Mouse (Mus musculus) kidney, postnatal 10 days (tissue): ENCODE data around the gene Nfam1.

Source experiments
- DNase-seq: peaks from one replicate; pipeline ENCODE4 v3.0.0; 2021; ENCODE audit warnings: mixed read lengths

Nfam1 gene

DNA sequence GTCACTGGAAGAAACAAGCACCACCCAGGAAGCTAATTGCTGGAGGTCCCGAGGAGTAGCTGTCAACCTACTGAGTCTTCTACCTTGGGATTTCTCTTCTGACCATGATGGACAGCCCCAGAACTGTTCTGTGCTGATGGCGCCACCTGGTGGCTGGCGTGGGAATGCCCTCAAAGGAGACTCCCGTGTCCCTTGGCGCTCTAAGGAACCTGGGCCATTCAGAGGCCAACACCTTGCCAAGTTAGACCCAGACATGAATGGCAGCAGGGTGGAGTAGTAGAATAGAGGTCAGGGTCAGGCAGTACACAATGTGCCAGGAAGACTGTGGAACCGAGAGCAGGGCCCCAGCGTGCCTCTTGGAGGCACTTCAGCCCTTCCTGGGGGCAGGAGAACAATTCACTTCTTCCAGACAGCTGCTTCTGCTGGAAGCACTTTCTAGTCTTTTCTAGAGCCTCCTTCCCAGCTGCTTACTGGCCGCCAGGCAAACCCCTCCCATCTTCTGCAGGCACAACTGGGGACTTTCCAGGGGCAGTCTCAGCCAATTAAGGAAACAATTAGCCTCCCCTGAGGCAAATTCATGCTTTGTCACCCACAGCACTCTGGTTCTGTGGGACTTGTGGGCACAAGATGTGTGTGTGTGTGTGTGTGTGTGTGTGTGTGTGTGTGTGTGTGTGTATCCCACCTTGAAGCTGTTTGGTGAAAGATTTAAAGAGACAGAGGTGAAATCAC, 4.8 kb upstream of the Nfam1 start:
- peak; percentile 95 for DNase-seq

DNA sequence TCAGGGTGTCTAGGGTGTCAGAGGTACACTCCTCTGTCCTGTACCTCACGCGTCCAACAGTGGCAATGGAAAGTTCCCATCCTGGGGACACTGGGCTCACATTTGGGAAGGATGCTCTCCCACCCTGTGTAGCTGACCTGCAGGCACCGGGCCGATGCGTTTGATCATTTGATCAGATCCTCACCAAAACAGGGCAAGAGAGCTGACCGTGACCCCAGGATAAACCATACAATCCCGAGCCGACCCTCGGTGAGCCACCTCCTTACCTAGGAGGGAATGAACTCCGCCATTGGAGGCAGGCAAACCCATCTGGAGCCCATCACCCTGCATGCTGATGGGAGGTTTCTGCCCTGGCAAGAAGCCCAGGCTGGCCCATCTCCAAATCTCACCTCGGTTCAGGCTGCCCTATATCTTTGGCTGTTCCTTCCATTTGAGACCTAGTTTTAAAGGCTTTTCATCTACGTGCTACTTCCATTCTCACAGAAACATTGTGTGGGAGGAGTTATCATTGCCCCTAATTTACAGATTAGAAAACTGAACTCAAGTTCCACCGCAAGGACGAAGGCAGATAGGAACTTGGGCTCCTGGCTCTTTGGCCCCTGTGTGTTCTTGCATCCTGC, 3.9 kb upstream of the Nfam1 start:
- DNase-seq = peak; percentile 78

DNA sequence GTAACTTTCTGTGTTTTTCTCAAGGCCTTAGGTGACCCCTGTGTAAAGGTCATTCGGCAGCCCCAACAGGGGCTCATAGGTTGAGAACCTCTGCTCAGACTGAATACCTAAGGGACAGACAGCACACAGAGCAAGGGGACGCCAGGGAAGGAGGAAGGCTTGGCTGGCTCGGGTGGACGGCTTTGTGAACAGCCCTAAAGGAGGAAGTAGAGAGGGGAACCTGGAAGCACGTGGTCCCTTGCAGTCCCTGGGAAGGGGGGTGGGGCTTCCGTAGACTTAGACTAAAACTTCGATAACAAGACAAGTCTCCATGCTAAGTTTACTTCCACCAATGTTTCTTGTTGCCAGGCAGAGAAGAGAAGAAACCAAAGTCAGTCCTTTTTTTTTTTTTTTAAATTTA, 3.0 kb upstream of the Nfam1 start:
- peak; percentile 44 for DNase-seq

DNA sequence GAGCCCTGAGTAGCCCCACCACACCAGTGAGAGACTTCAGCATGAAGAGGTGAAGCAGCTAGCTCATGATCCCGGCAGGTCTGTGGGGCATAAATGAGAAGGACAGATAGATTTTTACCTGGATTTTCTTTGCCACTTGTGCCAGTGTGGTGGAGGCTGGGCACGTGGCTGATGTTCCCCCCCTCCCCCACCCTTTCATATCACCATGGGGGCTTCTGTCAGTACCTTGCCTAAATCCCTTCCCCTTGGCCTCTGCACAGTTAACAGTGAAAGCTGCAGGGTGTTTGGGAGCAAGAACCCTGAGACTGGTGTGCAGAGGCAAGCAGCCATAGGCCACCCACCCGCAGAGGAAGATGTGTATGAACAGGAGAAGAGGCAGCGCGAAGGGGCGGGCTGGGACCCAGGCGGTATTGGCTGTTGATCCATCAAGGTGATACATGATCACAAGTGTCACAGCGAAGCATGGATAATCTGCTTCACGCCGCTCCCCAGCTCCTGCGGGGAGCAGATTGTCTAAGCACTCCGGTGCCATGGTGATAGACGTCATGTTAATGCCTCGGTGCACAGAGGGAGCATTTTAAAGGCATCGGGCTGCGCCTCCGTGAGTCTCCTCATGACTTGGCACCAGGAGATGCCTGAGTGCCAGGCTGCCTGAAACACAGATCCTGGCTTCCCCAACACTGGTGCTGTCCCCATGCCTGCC, 1.3 kb upstream of the Nfam1 start:
- DNase-seq = no peak

DNA sequence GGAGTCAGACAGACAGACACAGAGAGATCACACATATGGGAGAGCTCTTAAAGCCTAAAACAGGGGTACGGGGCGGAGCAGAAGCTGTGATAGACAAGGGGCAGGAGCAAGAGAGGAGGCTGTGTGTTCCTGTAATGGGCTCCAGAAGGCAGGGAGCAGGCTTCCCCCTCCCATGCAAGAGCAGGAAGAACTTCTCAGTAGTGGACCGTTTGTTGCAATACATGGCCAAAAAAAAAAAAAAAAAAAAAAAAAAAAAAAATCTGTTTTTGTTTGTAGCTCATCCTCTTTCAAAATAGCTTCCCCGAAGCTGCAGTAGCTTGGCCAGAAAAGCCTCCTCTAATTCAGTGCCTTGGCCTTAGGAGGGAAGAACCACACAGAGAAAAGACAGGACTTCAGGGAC, 2.2 kb downstream of the Nfam1 start:
- peak; percentile 29 for DNase-seq

DNA sequence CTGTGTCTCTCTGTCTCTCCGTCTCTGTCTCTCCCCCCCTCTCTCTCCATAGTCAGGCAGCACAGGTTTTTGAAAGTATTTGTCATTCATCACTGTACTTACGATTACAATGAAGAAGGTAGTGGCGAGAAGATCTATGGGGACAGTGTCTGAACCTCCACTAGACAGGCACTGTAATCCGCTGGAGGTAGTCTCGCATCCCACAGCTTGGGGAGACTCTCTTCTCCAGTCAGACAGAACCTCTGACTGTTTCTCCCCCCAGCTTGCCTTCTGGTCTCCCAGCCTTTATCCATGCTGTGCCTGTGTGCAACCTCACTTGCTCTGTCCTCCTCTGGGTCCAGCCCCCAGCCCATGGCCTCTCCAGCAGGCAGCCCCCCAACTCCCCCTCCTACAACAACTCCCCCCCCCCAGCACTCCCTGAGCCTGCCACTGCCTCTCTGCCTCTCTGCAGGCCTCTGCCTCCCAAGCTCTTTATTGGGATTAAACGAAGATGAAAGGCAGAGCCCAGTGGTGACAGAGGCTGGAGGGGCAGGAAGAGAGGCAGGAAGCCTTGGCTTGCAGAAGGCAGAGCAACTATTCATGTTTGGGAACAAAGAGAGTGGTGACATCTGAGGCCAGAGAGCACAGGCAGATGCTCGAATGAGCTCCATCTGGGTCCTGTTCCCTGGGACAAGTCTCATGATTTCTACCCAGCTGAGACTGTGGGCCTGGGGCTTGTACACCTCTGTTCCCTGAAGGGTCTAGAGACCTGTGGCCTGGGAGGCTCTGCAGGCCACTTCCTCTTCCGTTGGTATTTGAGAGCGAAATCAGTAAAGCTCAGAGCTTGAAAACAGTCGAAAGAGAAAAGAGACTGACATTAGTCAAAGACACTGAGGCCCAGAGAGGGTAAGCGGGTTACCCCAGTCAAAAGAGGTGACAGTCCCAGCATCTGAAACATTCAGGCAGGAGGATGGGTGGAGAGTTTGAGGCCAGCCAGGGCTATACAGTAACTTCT, 3.1 kb downstream of the Nfam1 start:
- DNase-seq = peak; percentile 30

DNA sequence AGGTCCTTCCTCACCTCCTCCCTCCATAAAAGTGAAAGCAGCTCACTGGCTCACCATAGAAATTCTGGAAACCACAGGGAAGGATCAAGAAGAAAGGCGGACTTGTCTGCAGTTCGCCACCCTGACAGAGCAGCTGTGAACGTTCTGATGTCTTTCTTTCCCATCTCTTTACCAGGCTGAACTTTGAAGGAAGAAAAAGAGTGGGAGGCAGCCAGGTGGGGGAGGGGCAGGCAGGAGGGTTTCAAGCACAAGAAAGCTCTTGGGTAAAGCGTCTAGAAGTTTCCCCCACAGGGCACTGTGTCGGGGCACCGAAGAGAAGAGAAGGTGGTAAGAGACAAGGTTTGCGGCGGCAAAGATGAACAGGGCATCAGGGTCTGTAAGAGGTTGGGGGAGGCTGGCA, 7.0 kb downstream of the Nfam1 start:
- no peak for DNase-seq

DNA sequence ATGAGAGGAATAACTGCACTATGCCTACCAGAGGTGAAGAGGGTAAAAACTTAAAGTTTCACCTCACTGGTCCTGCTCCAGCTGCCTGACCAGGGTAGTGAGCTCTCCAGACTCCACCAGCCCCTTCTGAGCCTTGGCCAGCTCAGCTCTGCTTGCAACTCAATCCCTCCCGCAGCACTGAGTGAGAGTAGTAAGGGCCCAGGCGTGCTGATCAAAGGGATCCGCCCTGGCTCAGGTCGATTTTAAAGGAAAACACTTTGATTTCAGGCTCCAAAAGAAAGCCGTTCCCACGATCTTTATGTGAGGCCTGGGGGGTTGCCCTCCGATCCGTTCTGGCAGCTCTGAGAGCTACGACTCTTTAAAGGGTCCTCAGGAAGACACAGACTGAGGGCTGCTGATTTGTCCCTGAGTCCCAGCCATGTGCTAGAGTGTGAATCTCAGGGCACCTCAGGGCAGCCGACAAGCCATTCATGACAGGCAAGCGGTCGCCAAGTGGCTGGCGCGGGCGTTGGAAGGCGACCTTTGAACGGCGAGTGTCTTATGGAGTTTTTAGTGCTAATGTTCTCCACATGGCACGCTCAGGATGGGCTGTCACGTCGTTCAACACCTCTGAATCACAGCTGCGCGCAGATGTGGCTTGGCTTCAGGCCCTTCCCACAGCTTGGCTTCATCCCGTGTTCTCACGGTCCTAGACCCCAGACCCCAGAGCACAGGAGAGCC, 7.9 kb downstream of the Nfam1 start:
- DNase-seq = peak; percentile 53

DNA sequence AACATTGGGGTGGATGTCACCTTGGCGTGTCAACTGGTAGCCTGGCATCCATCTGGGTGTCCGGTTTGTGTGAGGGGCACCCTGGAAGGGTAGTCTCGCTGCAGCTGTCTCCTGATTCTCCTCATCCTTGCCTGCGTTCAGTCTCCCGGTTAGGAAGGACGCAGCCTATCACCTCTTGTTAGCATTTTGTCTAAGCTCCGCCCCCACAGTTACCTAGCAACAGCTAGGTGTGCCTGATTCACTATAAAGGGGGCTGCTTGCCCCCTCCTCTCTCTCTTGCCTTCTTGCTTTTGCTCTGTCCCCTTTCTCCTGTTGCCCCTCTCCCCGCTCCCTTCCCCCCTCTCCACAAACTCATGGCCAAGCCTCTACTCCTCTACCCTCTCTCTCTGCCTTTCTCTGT, 10.2 kb downstream of the Nfam1 start:
- no peak for DNase-seq

DNA sequence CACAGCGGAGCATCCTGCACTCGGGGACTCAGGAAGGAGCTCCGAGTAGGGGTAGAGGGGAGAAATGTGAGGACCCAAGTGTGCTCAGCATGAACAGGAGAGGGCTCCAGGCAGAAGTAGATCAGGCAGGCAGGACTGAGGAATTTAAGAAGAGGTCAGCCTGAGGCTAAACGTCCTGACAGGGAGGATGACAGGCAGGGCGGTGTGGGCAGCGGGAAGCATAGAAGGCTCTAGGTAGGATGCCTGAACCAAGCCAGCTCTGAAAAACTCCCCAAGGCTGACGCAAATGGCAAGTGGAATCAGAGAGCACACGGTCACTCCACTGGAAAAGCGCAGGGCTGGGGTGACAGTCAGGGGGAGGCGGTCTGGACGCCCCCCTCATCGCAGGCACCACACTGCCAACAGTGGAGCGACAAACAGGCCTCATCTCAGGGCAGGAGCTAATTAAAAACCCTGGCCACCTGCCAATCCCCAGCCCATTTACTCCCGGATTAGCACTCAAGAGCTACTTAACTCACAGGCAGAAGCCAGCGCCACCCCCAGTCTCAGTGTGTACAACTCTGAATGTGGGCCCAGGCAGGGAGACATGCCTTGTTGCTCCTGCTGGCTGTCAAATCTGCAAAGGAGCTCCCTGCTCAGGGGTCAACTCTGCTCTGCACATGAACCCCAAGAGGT, 22.0 kb downstream of the Nfam1 start:
- peak; percentile 54 for DNase-seq

DNA sequence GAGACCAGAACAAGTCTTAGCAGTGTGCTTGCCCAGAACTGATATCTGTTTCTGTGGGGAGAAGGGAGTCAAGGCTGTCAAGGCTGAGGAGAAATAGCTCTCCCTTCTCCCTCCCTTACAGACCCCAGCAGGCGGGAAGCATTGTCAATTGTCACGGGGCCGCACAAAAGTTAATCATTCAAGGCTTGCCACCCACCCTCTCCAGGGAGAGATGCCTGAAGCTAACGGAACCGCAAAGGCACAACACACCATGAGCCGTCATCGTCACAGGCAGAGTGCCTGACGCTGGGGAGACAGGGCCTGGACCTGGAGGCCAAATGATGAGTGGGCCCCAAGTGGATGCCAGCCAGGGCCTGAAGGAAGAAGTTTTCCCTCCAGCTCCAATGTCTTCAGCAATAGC, 22.7 kb downstream of the Nfam1 start:
- DNase-seq = no peak

DNA sequence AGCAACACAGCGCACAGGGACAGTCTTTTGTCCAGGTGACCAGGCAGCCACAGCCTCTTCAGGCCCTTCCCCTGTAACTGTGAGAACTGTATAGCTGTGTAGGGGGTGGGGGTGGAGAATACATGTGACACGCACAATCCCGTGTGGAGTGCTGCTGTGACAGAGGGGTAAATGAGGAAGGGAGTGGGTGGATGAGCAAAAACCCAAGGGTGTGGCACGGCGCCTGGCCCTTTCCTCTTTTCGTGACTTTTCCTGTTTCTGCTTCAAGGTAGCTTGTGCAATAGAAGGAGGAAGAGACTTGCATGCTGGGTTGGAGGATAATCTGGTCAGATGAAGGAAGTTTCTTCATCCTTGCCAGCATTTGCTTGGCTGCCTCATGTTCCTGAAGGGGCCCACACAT, 23.6 kb downstream of the Nfam1 start:
- DNase-seq = no peak

DNA sequence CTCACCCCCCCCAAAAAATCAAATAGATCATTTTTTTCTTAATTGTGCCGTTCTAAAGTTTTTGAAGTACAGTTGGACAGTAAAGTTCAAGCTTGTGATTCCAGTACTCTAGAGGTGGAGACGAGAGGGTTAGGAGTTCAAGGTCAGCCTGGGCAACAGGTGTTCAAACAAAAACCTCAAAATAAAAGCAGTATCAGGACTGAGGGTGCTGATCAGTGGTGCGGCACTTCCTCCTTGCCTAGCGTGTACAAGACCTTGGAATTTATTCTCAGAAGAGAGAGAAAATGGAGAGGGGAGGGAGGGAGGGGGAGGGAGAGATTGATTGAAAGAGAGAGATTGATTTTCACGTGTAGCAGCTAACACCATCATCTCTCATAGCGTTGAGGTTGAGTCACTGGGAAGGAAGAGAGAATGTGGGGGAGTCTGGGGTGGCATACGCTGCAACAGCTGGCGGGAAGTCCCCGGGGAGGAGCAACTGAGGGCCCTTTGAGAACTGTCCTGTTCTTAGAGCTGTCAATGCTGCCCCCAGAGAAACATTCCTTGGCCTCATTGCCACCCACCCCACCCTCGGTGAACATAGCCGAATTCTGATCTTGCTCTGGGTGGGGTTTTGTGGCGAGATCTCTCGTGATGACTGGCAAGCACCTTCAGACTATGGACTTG, 24.2 kb downstream of the Nfam1 start:
- no peak for DNase-seq

DNA sequence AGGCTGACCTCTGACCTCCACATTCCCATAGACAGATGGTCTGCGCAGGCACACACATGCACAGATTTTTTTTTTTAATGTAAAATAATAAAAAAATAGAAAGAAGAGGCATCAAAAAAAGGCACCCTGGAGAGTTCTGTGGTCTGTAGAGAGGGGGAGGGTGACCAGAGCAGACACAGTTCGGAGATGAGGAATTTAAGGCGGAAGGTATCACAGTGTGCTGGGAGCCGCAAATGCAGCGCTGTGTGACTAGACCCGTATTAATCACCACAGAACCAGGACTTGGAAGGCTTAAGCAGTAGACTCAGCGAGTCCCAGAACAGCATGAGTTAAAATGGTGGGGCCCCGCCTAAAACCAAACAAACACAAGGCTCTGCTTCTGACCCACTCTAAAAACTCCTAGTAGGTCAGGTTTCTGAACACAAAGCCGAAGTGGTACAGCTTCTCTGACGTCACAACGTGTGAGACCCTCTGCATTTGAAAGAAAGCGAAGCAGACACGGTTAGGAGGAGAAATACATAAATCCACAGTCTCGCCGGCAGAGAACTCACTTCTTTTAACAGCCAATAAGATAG, 25.7 kb downstream of the Nfam1 start:
- no peak for DNase-seq

DNA sequence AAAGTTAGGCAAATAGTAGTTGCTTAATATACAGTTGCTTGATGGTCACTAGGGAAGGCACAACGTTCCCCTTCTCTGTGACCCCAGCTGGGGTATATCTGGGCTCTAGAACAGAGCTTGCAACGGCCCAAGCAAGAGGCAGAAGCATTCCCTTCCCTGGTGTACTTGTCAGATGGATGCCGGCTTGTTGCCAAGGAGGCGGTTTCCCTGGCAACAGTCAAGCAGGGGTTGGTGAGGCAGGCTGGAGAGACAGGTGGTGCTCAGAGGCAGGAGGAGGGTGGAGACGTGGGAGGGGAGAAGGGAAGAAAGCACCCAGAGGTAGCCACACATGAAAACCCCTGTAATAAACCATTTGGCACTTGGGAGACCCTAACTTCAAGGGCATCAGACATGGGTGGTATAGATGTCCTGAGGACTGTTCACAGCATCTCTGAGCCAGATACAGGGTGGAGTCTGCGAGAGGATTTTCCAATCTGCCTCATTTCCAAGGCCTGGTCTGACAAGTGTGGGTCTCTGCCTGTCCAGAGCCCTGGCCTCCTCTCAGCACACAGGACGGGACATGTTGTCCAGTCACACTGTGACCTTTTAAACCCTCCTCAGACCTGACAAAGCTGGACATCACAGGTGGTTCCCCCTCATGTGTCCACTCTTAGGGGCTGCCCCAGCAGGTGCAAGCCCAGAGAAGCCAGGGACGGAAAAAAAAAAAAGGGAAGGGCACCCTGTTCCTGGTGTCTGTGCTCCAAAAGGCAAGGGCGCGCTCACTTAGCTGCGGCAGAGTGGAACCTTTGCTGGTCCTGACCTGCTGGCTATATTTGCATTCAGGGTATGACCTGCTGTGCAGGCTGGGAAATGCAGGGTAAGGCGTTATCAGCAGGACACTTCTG, 30.2 kb downstream of the Nfam1 start:
- DNase-seq = no peak

DNA sequence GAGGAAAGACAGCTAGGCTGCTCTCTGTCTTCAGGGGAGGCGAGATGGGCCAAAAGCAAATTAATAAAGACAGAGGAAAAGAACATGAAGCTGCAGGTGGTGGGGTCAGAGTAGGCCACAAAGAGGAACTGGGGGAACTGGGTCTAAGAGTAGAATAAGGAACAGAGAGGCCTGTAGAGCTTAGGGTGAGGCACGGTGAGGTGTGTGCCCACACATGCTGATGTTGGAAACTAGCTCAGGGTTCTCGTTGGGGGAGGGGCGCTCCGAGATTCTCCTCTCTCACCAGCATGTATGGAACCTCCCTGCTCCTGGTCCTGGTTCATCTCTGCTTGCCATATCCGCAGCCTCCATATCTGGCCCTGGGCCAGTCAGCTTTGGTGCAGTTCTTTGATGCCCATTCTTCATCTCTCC, 34.3 kb downstream of the Nfam1 start:
- DNase-seq = no peak

DNA sequence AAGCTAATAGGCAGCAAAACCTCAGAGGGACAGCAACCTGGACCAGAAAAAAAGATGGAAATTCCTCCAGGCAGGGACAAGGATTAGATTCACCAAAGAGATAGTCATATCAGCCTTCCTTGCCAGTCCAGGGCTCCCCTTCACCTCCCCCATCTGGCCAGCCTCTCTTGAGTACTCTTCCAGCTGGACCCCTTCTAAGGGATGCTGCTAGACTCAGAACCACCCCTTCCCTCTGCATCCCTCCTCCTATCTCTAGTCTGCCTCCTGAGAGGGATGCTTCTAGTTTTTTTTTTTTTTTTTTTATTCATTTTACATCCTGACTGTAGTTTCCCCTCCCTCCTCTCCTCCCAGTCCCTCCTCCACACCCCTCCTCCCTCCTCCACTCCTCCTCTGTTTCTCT, 36.7 kb downstream of the Nfam1 start:
- DNase-seq = no peak

DNA sequence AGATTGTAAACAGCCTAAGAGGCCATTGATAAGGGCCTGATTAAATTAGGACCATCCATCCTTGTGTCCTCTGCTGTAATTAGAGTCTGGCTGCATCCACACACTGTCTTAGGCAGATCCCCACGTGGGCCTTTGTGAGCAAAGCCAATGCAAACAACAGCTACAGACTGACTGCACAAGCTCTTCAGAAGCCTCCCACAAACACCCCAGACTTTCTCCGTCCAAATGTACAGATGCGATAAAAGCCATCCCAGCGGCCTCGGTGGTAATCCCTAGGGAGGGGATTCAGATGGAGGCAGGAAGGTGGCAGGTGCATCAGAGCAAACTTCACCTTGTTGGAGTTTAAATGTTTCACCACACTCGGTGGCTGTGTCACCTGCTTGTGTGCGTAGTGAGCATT, 37.9 kb downstream of the Nfam1 start:
- no peak for DNase-seq

DNA sequence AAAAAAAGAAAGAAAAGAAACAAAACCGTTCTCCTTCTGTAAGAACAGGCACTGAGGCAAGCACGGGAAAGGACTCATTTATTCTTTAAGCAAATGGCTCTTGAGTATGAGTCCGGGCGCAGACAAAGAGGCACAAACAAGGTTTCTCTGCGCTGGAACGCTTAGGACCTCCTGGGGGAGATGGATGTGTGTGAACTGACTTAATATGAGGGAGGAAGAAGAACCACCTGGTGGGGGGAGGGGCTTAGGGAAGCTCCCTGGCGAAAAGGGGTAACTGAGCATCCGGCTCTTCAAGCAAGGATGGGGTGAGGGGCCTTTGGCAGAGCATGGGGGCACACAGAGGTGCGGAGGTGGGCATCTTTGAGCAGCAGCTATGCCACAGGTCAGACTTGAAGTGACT, 40.2 kb downstream of the Nfam1 start:
- no peak for DNase-seq
